Comparison of ENCODE assay signal across 15 mouse cellular contexts in genomic region chr12:90735447-90735846, GRCm38 (mm10).
"Had no signal": no experiment of that assay in that cellular context is flagged by ENCODE, and none has a peak within 500 bp of the region (broad histone marks: within the 10 kb centered on the region; RNA-seq: fewer than 3 reads in every experiment).

No protein-coding gene starts in this region.

- H3K4me3 ChIP-seq: intestine, embryonic 15.5 days; limb, embryonic 13.5 days; midbrain, embryonic 10.5 days; neural tube, embryonic 12.5 days had no signal

- ATAC-seq: intestine, embryonic 15.5 days had no signal

- DNase-seq: kidney, adult 18-20 months; kidney, postnatal 10 days; kidney, postnatal 4 days; left cerebral cortex, postnatal 4 days; lung, adult 2 months; lung, postnatal 14 days; midbrain, embryonic 14.5 days; right cerebral cortex, adult 18-20 months; right cerebral cortex, postnatal 25 days; thymus, postnatal 36 days had no signal

- H3K27ac ChIP-seq: intestine, embryonic 15.5 days; limb, embryonic 13.5 days; liver, embryonic 14.5 days; midbrain, embryonic 10.5 days; neural tube, embryonic 12.5 days had no signal
